Mouse (Mus musculus) midbrain, embryonic 14.5 days (tissue): ENCODE measurements at regions not wholly inside any gene's neighbourhood (a gene's known extent, or its start where the extent isn't known, plus 50 kb on each side); places are given as distances from the start of the nearest gene placed in this dataset. TPM values are rescaled to one million over a fixed set of nuclear protein-coding genes. Genes with fewer than 3 reads are reported as not detected.

Source experiments
- ATAC-seq: fragments of 200-750 bp; cut with Nextera tagmentation; 2 replicates; pipeline ENCODE4 v1.8.0; 2017; ENCODE audit warnings: moderate number of reproducible peaks, moderate library complexity; ENCODE audit not compliant: low FRiP score, low TSS enrichment
- DNase-seq: peaks from one replicate; pipeline ENCODE4 v3.0.0-alpha.2; 2015
- H3K27ac ChIP-seq: fragments of 300-500 bp; sonication (generic); replicated peaks from 2 replicates; pipeline ENCODE4 v1.5.1; 2014; ENCODE audit warnings: mild to moderate bottlenecking, low read depth, low read length, moderate library complexity
- H3K27me3 ChIP-seq: fragments of 300-500 bp; sonication (generic); 2 replicates; pipeline ENCODE4 v1.6.1; 2014; ENCODE audit warnings: low read length, control low read depth, mixed read lengths; ENCODE audit not compliant: control insufficient read depth, insufficient read depth
- H3K36me3 ChIP-seq: fragments of 300-500 bp; sonication (generic); 2 replicates; pipeline ENCODE4 v1.6.1; 2014; ENCODE audit warnings: low read length, control low read depth; ENCODE audit not compliant: control insufficient read depth, insufficient read depth
- H3K4me1 ChIP-seq: fragments of 300-500 bp; sonication (generic); 2 replicates; pipeline ENCODE4 v1.6.1; 2014; ENCODE audit warnings: mild to moderate bottlenecking, antibody characterized with exemption, low read length, control low read depth; ENCODE audit not compliant: control insufficient read depth, insufficient read depth
- H3K4me2 ChIP-seq: fragments of 300-500 bp; sonication (generic); 2 replicates; pipeline ENCODE4 v1.6.1; 2014; ENCODE audit warnings: mild to moderate bottlenecking, low read length, moderate library complexity
- H3K4me3 ChIP-seq: fragments of 300-500 bp; sonication (generic); replicated peaks from 2 replicates; pipeline ENCODE4 v1.5.1; 2014; ENCODE audit warnings: low read depth, low read length
- H3K9ac ChIP-seq: fragments of 300-500 bp; sonication (generic); replicated peaks from 2 replicates; pipeline ENCODE4 v1.6.1; 2014; ENCODE audit warnings: mild to moderate bottlenecking, low read length, moderate library complexity
- H3K9me3 ChIP-seq: fragments of 300-500 bp; sonication (generic); 2 replicates; pipeline ENCODE4 v1.6.1; 2016; ENCODE audit warnings: low read length, control low read depth, mixed read lengths; ENCODE audit not compliant: control insufficient read depth
- WGBS: fragments of 180-500 bp; shearing (Covaris S2); extraction: QIAGEN DNeasy Blood & Tissue Kit; methylation state at CpG from one replicate; pipeline ENCODE4 v1.1.7; 2014; 5-methylcytosine and 5-hydroxymethylcytosine counted together
- microRNA-seq: library from miRNA; unstranded; fragments of <30 nt; microRNA quantifications from one replicate; pipeline ENCODE4, GENCODE M21; 2016

DNA sequence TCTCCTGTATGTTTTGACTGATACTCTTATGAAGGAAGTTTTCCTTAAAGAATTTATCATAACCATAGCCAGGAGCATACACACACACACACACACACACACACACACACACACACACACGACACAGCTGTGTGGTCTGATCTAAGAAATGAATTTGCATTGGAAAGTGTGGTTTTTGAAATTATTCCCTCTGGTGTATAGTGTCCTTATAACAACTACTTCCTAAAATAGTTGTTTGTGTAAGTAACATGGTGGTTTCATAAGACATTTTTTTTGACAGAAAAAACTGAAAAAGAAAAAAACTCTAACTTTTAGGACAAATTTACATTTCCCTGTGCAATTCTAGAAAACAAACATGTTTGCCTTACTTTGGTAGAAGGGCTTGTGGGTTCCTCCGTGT, 826.3 kb downstream of the Hace1 start:
- no peak overlapping the region for H3K4me2 ChIP-seq
- H3K27ac ChIP-seq = no peak overlapping the region
- no peaks in the 10 kb centered on the region for H3K4me1 ChIP-seq
- H3K36me3 ChIP-seq = no peaks in the 10 kb centered on the region
- no peaks in the 10 kb centered on the region for H3K9me3 ChIP-seq
- ATAC-seq = no peak
- 78% methylated on average over 2 of the region's 2 CpGs for WGBS
- DNase-seq = no peak
- no peaks in the 10 kb centered on the region for H3K27me3 ChIP-seq
- H3K9ac ChIP-seq = no peak overlapping the region
- no peak overlapping the region for H3K4me3 ChIP-seq

Small RNAs in the stretch of these regions (microRNA-seq; reads per million reads assigned to microRNA genes)
- gene Gm27410 = not detected
